Mouse (Mus musculus) myocyte (in vitro differentiated cells): ENCODE measurements around the gene Mad1l1.

Source experiments
- CEBPB ChIP-seq: IDR thresholded peaks from 2 replicates; pipeline ENCODE4 v1.6.1; 2011; ENCODE audit warnings: mild to moderate bottlenecking, moderate library complexity; ENCODE audit not compliant: poor library complexity, insufficient read depth, severe bottlenecking
- E2F4 ChIP-seq: IDR thresholded peaks from one replicate; pipeline ENCODE4 v1.6.1; 2011; ENCODE audit warnings: mild to moderate bottlenecking, control low read depth, moderate library complexity; ENCODE audit not compliant: insufficient read depth
- MYOD1 ChIP-seq, 3 experiments: IDR thresholded peaks; one replicate each; pipeline ENCODE4 v1.6.1; 2011; ENCODE audit warnings: control low read depth in 2 of 3, low read depth in 2 of 3, mild to moderate bottlenecking in 2 of 3, moderate library complexity in 1 of 3; ENCODE audit not compliant: insufficient read length in 2 of 3, control insufficient read depth in 1 of 3
- MYOG ChIP-seq, 3 experiments: IDR thresholded peaks; one replicate each; pipeline ENCODE4 v1.6.1; 2011; ENCODE audit warnings: control low read depth in 2 of 3, low read depth in 2 of 3, mild to moderate bottlenecking in 2 of 3; ENCODE audit not compliant: insufficient read length in 2 of 3, control insufficient read depth in 1 of 3, insufficient read depth in 1 of 3
- POLR2A ChIP-seq: IDR thresholded peaks from one replicate; pipeline ENCODE4 v1.6.1; 2011; ENCODE audit warnings: low read depth, mild to moderate bottlenecking, control low read depth, moderate library complexity; ENCODE audit not compliant: insufficient read length
- REST ChIP-seq: IDR thresholded peaks from one replicate; pipeline ENCODE4 v1.6.1; 2011; ENCODE audit warnings: mild to moderate bottlenecking, control low read depth, moderate library complexity; ENCODE audit not compliant: insufficient read depth, insufficient read length
- SRF ChIP-seq: IDR thresholded peaks from one replicate; pipeline ENCODE4 v1.6.1; 2011; ENCODE audit warnings: low read depth; ENCODE audit not compliant: control insufficient read depth, insufficient read length
- TCF12 ChIP-seq: IDR thresholded peaks from one replicate; pipeline ENCODE4 v1.6.1; 2011; ENCODE audit warnings: mild to moderate bottlenecking, control low read depth; ENCODE audit not compliant: poor library complexity, insufficient read depth, severe bottlenecking

- TF ChIP-seq MYOD1 (IDR thresholded peaks at IDR 0.05; ENCODE audit: control insufficient read depth in 1 of 3, insufficient read length in 2 of 3, low read depth in 2 of 3) (no peak), CEBPB (no peak), E2F4 (no peak), POLR2A (no peak), TCF12 (no peak), SRF (no peak), REST (no peak), MYOG (IDR thresholded peaks at IDR 0.05; ENCODE audit: control insufficient read depth in 1 of 3, insufficient read depth in 1 of 3, insufficient read length in 2 of 3, low read depth in 2 of 3) (no peak)
Observed at GRCm38 (mm10) chr5:140167531-140167930, 153.8 kb downstream of the Mad1l1 start.
